Mouse (Mus musculus) hindbrain, embryonic 11.5 days (tissue): ENCODE measurements around the gene Pabpn1l. TPM values are rescaled to one million over a fixed set of nuclear protein-coding genes. Genes with fewer than 3 reads are reported as not detected.

ENCODE experiments used
- ATAC-seq: fragments of 200-750 bp; cut with Nextera tagmentation; 2 replicates; pipeline ENCODE4 v1.8.0; 2017; ENCODE audit warnings: mild to moderate bottlenecking, moderate TSS enrichment, moderate library complexity; ENCODE audit not compliant: low FRiP score
- DNase-seq: peaks from one replicate; pipeline ENCODE4 v3.0.0-alpha.2; 2015; ENCODE audit warnings: low spot score
- H3K27ac ChIP-seq: fragments of 300-500 bp; sonication (generic); 2 replicates; pipeline ENCODE4 v1.5.1; 2014; ENCODE audit warnings: mild to moderate bottlenecking, low read depth, low read length
- H3K27me3 ChIP-seq: fragments of 300-500 bp; sonication (generic); 2 replicates; pipeline ENCODE4 v1.6.1; 2014; ENCODE audit warnings: mild to moderate bottlenecking, low read length, moderate library complexity, mixed read lengths; ENCODE audit not compliant: control insufficient read depth, insufficient read depth
- H3K36me3 ChIP-seq: fragments of 300-500 bp; sonication (generic); 2 replicates; pipeline ENCODE4 v1.6.1; 2014; ENCODE audit warnings: mild to moderate bottlenecking, low read length, moderate library complexity, mixed read lengths; ENCODE audit not compliant: control insufficient read depth, insufficient read depth
- H3K4me1 ChIP-seq: fragments of 300-500 bp; sonication (generic); replicated peaks from 2 replicates; pipeline ENCODE4 v1.6.1; 2014; ENCODE audit warnings: low read length, mixed read lengths; ENCODE audit not compliant: control insufficient read depth, insufficient read depth
- H3K4me2 ChIP-seq: fragments of 300-500 bp; sonication (generic); replicated peaks from 2 replicates; pipeline ENCODE4 v1.6.1; 2014; ENCODE audit warnings: mild to moderate bottlenecking, low read depth, low read length
- H3K4me3 ChIP-seq: fragments of 300-500 bp; sonication (generic); 2 replicates; pipeline ENCODE4 v1.5.1; 2014; ENCODE audit warnings: low read depth, low read length
- H3K9ac ChIP-seq: fragments of 300-500 bp; sonication (generic); 2 replicates; pipeline ENCODE4 v1.6.1; 2014; ENCODE audit warnings: low read depth, low read length
- H3K9me3 ChIP-seq: fragments of 300-500 bp; sonication (generic); 2 replicates; pipeline ENCODE4 v1.6.1; 2016; ENCODE audit warnings: low read length; ENCODE audit not compliant: control insufficient read depth
- WGBS: fragments of 180-500 bp; shearing (Covaris S2); extraction: QIAGEN DNeasy Blood & Tissue Kit; methylation state at CpG from one replicate; pipeline ENCODE4 v1.1.7; 2014; 5-methylcytosine and 5-hydroxymethylcytosine counted together
- polyA plus RNA-seq: library from polyadenylated mRNA; unstranded; fragments of >200 nt; fragmentation: Nextera tagmentation; extraction: Ambion mirVana; gene quantifications from 2 replicates; pipeline ENCODE4 v1.2.1, GENCODE M21; 2014

The Pabpn1l gene
- polyA plus RNA-seq, 1 experiment from 2014 or later = not detected

DNA sequence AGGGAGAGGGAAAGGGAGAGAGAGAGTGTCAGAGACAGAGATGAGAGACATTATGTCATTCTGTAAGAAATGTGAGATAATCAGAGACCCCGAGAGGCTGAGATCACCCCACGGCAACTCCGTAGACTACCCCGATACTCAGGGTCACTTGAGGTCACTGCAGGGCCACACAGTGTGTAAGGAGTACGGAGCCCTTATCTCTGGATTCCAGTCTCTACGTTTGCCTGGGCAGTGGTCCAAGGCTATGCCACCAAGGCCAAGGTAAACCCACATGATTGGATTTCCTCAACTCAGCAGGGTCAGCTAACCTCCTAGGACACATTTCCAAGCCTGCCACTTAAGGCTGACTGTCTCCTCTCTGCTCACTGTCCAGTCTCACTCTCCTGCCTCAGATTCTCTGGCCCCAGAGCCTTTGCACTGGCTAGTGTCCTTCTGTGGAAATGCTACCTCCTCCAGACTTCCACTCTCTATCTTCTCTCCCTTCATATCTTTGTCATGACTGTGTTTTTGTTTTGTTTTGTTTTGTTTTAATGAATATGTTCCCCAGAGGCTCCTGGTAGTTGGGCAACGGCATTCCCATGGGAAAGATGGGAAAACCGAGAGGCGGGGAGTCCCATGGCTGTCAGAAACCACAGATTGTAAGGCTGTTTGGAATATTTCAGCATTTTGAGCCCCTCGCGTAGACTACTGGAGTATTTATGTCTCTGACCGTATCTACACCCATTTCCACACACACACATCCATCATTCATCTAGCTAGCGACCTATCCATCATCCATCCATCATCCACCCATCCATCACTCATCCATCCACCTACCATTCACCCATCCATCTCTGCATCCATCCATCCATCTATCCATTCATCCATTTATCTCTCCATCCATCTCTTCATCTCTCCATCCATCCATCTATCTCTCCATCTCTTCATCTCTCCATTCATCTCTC lies 33.8 kb upstream of the Pabpn1l start:
- H3K27me3 ChIP-seq = no peaks in the 10 kb centered on the region
- H3K9ac ChIP-seq = no peak overlapping the region
- WGBS = 87% methylated on average over 13 of the region's 13 CpGs
- no peak overlapping the region for H3K27ac ChIP-seq
- no peak for ATAC-seq
- no peak for DNase-seq
- no peak overlapping the region for H3K4me3 ChIP-seq
- H3K9me3 ChIP-seq = no peaks in the 10 kb centered on the region
- H3K4me2 ChIP-seq = no peak overlapping the region
- H3K36me3 ChIP-seq = no peaks in the 10 kb centered on the region
- H3K4me1 ChIP-seq = 0 out of 2 replicates have a peak, but pooled peaks cover 4% of the 10 kb centered on the region

GRCm38 (mm10) chr8:122654768-122655167 lies 32.2 kb upstream of the Pabpn1l start:
- Histone ChIP-seq H3K9ac (no peak overlapping the region), H3K4me2 (no peak overlapping the region), H3K9me3 (no peaks in the 10 kb centered on the region), H3K27ac (no peak overlapping the region), H3K4me3 (no peak overlapping the region), H3K4me1 (0 out of 2 replicates have a peak, but pooled peaks cover 4% of the 10 kb centered on the region), H3K36me3 (no peaks in the 10 kb centered on the region), H3K27me3 (no peaks in the 10 kb centered on the region)
- WGBS = 54% methylated on average over 7 of the region's 7 CpGs
- DNase-seq (no peak), ATAC-seq (no peak)

DNA sequence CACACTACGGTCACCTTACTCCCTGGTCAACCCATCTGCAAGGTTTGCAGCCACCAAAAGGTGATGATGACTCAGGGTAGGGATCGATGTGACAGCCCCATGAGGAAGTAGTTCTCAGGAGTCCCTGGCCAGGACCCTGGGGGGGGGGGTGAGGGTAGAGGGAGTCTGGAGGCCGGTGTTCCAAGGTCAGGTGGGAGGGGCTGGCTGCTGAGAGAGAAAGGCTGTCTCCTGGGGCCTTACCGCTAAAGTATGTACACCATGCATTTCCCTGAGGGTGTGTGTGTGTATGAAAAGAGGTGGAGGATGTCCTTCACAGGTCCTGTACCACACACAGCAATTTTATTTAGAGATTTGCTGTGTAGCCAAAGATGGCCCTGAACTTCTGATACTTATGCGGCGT lies 30.1 kb upstream of the Pabpn1l start:
- WGBS = 67% methylated on average over 6 of the region's 6 CpGs
- H3K4me3 ChIP-seq = no peak overlapping the region
- no peak for DNase-seq
- H3K27me3 ChIP-seq = no peaks in the 10 kb centered on the region
- no peak overlapping the region for H3K9ac ChIP-seq
- no peak for ATAC-seq
- H3K9me3 ChIP-seq = no peaks in the 10 kb centered on the region
- 0 out of 2 replicates have a peak, but pooled peaks cover 4% of the 10 kb centered on the region for H3K4me1 ChIP-seq
- no peaks in the 10 kb centered on the region for H3K36me3 ChIP-seq
- H3K27ac ChIP-seq = no peak overlapping the region
- no peak overlapping the region for H3K4me2 ChIP-seq

GRCm38 (mm10) chr8:122651326-122651921 lies 28.9 kb upstream of the Pabpn1l start:
- WGBS = 57% methylated on average over 15 of the region's 16 CpGs
- no peaks in the 10 kb centered on the region for H3K27me3 ChIP-seq
- H3K4me1 ChIP-seq = 0 out of 2 replicates have a peak, but pooled peaks cover 4% of the 10 kb centered on the region
- no peaks in the 10 kb centered on the region for H3K36me3 ChIP-seq
- no peaks in the 10 kb centered on the region for H3K9me3 ChIP-seq
- H3K4me2 ChIP-seq = no peak overlapping the region
- H3K4me3 ChIP-seq = no peak overlapping the region
- H3K27ac ChIP-seq = no peak overlapping the region
- ATAC-seq (peak; percentile 65), DNase-seq (peak; percentile 46)
- no peak overlapping the region for H3K9ac ChIP-seq

- DNase-seq = no peak
These were observed 25.8 kb upstream of the Pabpn1l start for GRCm38 (mm10) chr8:122648192-122648970.

GRCm38 (mm10) chr8:122646337-122646736 lies 23.8 kb upstream of the Pabpn1l start:
- H3K4me3 ChIP-seq = no peak overlapping the region
- no peaks in the 10 kb centered on the region for H3K27me3 ChIP-seq
- no peak for DNase-seq
- H3K4me1 ChIP-seq = no peaks in the 10 kb centered on the region
- no peaks in the 10 kb centered on the region for H3K9me3 ChIP-seq
- no peak overlapping the region for H3K9ac ChIP-seq
- H3K27ac ChIP-seq = no peak overlapping the region
- no peaks in the 10 kb centered on the region for H3K36me3 ChIP-seq
- H3K4me2 ChIP-seq = no peak overlapping the region
- WGBS = 90% methylated on average over 16 of the region's 16 CpGs
- ATAC-seq = no peak

More at GRCm38 (mm10) chr8:122648192-122648970, 25.8 kb upstream of the Pabpn1l start:
- Histone ChIP-seq H3K36me3 (no peaks in the 10 kb centered on the region), H3K27ac (no peak overlapping the region), H3K4me1 (no peaks in the 10 kb centered on the region), H3K9me3 (no peaks in the 10 kb centered on the region), H3K9ac (no peak overlapping the region), H3K4me2 (no peak overlapping the region), H3K27me3 (no peaks in the 10 kb centered on the region), H3K4me3 (no peak overlapping the region)
- 72% methylated on average over 15 of the region's 15 CpGs for WGBS
- no peak for ATAC-seq

DNA sequence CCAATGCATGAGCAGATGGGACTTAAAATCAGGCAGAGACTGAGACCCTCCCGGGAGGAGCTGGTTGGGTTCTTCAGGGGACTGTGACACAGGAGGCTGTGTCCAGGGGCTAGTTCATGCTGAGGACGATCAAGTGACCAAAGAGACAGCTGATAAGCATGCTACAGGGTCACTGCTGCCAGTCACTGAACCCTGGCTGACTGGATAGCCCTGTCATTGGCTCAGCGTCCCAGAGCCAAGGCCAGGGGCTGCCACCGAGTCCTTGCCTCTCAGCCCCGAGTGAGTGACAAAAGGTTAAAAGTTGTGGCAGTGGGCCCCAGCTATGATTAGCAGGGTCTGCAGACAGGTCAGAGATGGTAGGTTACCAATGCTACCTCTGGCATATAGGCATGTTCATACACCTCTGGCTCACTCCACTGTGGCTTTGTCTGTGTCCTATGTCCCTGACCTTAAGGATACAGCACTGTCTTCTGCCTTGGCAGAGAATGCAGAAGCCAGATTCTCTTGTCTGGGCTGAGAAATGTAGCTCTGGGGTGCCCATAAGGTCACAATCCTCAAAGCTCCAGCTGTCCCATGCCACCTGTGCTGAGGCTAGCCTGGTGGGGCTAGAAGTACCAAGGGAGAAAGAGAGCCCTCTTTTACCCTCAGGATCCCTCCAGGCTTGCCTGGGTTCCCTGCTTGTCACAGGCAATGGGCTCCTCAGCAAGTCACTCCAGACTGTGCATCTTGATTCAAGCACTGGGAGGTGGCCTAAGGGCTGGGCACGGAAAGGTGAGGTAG lies 21.8 kb upstream of the Pabpn1l start:
- H3K36me3 ChIP-seq = no peaks in the 10 kb centered on the region
- WGBS = 81% methylated on average over 6 of the region's 6 CpGs

DNA sequence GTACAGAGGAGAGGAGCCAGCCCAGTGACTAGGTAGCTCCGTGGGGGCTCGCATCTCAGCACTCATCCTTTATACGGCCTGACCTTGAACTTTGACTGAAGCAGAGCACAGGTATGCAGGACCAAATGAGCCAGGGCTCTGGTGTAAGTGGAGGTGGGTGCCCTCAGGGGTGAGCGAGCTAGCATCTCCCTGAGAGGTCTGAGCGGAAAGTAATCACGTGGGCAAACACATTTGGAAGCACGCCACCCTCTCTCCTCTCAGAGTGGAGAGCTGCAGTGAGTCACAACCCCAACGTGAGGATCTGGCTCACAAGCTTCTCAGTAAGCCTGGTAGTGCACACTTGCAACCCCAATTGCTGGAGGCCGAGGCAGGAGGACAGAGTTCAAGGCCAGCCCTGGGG lies 19.5 kb upstream of the Pabpn1l start:
- DNase-seq (no peak), ATAC-seq (no peak)
- H3K4me1 ChIP-seq = peaks cover 3% of the 10 kb centered on the region; the same call in 1 of the 2 replicates
- no peaks in the 10 kb centered on the region for H3K36me3 ChIP-seq
- no peak overlapping the region for H3K4me2 ChIP-seq
- H3K9me3 ChIP-seq = no peaks in the 10 kb centered on the region
- no peaks in the 10 kb centered on the region for H3K27me3 ChIP-seq
- H3K9ac ChIP-seq = no peak overlapping the region
- no peak overlapping the region for H3K27ac ChIP-seq
- no peak overlapping the region for H3K4me3 ChIP-seq
- WGBS = 79% methylated on average over 9 of the region's 9 CpGs

More for the DNA sequence above, 21.8 kb upstream of the Pabpn1l start:
- Histone ChIP-seq H3K27ac (no peak overlapping the region), H3K9ac (no peak overlapping the region), H3K4me1 (no peaks in the 10 kb centered on the region; the same call in 1 of the 2 replicates), H3K9me3 (no peaks in the 10 kb centered on the region), H3K4me3 (no peak overlapping the region), H3K4me2 (no peak overlapping the region), H3K27me3 (no peaks in the 10 kb centered on the region)
- DNase-seq = no peak
- no peak for ATAC-seq
